Mouse (Mus musculus): Measurements from ENCODE around the gene Shisa9.

The Shisa9 gene

DNA sequence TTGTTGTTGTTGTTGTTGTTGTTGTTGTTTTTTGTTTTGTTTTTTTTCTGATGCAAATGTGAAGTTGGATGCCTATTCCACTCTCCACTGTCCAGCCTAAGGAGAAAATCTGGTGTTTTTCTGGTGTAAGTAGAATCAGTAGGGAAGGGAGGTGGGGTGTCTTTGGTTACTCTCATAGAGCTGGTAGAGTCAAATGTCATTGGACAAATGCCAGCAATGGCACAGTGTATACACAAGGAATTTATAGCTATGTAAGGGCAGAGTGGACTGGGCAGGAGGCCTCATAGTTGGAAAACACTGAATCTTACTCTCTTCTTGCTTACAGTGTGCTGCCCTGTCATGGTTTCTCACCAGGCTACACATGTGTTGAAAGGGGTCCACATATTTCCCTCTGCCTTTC lies 325.9 kb downstream of the Shisa9 start:
- DNase-seq (ENCODE audit: low read depth, low spot score), result no peak

DNA sequence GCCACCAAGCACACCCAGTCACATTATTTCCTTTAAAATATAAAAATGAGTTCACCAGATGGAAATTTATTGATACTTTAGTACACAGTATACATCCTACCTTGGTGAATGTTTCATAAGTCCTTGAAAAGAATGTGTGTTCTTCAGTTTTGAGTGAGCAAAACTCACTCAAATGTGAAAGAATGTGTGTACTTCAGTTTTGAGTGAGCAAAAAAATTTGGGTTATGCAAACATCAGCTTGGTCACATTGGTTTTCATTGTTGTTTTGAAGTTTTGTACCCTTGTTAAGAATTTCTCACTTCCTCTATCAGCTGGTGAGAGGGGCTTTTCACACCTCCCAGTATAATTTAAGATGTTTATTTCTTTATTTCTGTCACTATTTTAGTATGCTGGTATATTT lies 331.7 kb downstream of the Shisa9 start:
- no peak for DNase-seq (ENCODE audit: low read depth, low spot score)

All from mesoderm, embryonic 11.5 days (tissue).